In the genomic region with DNA sequence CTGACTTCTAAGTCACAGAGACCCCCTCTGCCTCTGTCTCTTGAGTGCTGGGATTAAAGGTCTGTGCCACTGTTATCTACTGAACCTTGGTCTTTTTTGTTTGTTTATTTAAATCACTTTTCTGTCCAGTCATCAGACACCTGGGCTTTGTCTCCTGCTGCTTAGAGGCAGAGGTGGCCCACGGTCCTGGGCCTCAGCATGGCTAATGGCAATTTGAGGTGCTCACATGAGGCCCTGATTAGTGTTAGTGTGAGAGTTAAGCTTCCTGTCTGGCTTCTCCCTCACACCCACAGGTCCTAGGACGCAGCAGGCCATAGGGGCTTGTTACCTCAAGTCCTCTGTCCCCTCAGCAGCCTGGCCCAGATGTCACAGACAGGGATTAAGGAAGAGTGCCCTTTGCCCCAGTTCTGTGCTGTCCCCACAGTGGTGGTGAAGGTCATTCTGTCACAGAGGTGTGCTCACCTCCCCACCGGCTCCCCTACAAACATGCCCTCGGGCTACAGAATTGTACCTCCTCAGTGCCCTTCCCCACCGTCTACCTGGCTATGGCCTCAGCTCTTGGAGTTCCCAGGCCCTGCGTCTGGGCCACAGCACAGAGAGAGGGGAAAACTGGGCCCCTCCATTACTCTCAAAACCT, we compare ENCODE assay signal across 13 mouse cellular contexts. TPM values are rescaled to one million over a fixed set of nuclear protein-coding genes. Genes with fewer than 3 reads are reported as not detected.
"Had no signal": no experiment of that assay in that cellular context is flagged by ENCODE, and none has a peak within 500 bp of the region (broad histone marks: within the 10 kb centered on the region; RNA-seq: fewer than 3 reads in every experiment).

No protein-coding gene starts in this region.

- H3K27me3 ChIP-seq: limb, embryonic 12.5 days; midbrain, embryonic 15.5 days; neural tube, embryonic 12.5 days had no signal

- H3K4me1 ChIP-seq: midbrain, embryonic 15.5 days; neural tube, embryonic 12.5 days had no signal

- H3K9ac ChIP-seq: limb, embryonic 12.5 days; midbrain, embryonic 15.5 days; neural tube, embryonic 12.5 days had no signal

- H3K4me2 ChIP-seq: limb, embryonic 12.5 days; midbrain, embryonic 15.5 days; neural tube, embryonic 12.5 days had no signal

- DNase-seq: kidney, adult 11 months; kidney, postnatal 14 days; lung, adult 18-20 months; retina, postnatal 1 day; right cerebral cortex, postnatal 4 days; spleen, adult 18-20 months; thymus, postnatal 4 days had no signal

- H3K27ac ChIP-seq: hindbrain, postnatal 0 days; left cerebral cortex, adult 2 months; limb, embryonic 12.5 days; midbrain, embryonic 15.5 days; neural tube, embryonic 12.5 days had no signal

- H3K9me3 ChIP-seq: limb, embryonic 12.5 days; neural tube, embryonic 12.5 days had no signal

- H3K4me3 ChIP-seq: left cerebral cortex, adult 2 months; limb, embryonic 12.5 days; midbrain, embryonic 15.5 days; neural tube, embryonic 12.5 days had no signal

- ATAC-seq: hindbrain, postnatal 0 days; midbrain, embryonic 15.5 days had no signal

- H3K36me3 ChIP-seq: midbrain, embryonic 15.5 days; neural tube, embryonic 12.5 days had no signal

RNA-seq across cellular contexts. Expression of a gene that starts 12.8 kb away (rescaled TPM):
- total RNA-seq: left cerebral cortex, adult 2 months; monocyte, adult 5-6 weeks had no signal
